Mouse (Mus musculus) heart, adult 11 months (tissue): ENCODE data around the gene Fastk.

Source experiments
- DNase-seq: peaks from one replicate; pipeline ENCODE4 v3.0.0; 2022

The Fastk gene

DNA sequence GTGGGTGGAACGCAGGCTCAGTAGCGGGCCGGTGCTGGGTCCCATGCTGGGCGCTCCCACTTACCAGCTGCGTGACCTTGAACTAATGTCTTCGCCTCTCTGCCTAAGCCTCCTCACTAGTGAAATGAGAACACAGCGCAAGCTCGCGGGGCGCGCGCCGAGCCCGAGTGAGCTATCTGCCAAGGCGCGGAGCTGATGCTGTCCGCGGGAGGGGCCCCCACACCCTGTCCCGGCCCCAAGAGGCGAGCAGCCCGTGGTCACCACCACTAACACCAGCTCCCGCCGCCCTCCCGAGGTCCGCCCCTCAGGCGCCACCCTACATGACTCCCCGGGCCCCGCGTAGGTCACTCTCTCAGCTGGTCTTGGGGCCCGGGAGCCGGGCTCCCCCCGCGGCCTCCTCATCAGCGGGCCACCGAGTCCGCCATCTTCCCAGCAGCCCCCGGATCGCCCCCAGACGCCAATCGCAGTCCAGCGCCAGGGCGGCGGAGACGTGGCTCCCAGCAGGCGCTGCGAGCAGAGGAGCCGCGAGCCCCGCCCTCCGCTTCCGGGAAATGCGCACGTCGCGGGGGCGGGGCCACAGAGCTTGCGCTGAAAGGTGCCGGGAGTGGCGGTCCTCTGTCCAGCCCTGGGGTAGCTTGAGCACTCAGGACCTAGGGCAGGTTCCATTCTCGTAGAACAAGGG, at the start of gene Fastk:
Fastk (minus strand) TSS at position 542 of the 682 bp plus-strand sequence.
- DNase-seq, result peak; percentile 99

DNA sequence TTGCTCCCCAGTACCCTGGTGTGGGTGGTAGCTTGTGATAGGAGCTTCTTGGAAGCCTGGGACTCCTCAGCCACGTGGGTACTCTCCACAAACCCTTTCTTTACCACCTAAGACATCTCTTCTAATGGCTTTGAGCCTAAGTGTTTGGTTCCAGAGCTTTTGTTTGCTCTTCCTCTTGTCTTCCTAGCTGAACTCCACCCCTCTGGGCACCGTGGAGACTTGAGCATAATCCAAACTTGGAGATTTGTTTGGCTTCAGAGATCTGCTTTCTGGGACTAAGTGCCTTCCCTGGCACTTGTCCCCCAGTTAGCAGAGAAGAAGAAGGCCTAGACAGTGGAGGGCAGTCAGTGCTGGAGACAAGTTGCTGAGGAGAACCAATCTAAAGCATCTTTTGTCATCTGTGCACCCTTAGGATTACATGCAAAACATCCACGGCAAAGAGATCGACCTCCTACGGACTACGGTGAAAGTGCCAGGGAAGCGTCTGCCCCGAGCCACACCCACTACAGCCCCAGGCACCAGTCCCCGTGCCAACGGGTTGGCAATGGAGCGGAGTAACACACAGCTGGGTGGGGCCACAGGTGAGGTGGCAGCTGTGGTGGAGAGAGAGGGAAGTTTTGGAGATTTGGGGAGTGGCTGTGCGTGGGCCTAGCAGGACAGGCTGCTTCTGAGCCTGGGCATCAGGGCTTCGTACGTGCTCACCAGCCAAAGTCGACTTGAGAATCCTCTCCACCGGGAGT, 47.6 kb upstream of the Fastk start:
- no peak for DNase-seq

DNA sequence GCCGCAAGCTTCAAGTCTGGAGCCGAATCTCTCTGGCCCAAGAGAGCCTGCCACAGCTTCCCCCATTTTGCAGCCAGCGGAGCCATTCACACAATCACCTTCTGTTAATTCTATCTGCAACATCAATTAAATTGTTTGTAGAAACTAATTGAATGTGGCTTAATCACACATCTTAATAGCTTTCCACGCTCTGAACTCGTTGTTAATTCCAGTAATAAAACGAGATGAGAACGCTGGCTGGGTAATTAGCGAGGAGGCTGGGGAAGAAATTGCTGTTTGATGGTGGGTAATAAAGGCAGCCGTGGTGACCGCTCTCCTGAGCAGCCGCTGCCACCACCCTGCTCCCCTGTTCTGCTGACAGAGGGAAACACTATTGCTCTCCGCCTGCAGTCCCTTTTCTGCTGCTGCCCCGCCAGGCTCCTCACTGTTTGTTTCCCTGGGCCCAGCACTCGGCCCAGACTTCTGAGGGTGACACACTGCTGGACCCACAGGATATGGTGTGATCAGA, 45.4 kb upstream of the Fastk start:
- DNase-seq, result no peak

DNA sequence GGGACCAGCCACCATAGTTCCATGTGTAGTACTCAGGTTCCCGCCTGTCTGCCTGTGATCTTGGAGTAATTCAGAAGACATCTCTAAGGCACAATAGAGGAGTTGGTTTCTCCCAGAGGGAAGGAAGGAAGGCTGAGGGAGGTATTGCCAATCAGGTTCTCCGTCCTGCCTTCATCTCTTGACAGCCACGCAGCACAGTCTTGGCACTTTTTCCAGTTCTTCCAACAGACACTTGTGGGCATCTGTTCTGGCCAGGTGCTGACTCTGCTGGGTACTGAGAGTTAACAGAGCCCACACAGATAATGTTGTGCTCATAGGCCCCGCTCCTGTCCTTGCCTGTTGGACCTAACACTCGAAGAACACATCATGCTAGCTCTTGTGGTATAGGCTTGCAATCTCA, 41.7 kb upstream of the Fastk start:
- DNase-seq, result no peak

DNA sequence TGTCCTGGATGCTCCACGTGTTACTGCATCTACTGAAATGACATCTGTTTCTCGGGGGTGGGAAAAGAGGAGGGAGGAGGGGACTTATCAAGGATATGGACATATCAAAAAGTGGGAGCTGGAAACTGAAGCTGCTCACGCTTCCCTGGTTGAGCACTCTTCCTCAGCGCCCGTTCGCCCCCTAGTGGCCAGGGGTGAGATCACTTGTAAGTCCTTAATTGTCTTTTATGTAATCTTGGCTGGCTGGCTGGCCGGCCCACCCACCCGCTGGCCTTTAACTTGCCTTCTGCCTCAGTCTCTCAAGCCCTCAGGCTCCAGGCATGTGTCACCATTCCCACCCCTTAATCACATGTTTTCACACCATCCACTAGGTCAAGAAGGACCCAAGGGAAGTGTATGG, 41.0 kb upstream of the Fastk start:
- peak; percentile 98 for DNase-seq

DNA sequence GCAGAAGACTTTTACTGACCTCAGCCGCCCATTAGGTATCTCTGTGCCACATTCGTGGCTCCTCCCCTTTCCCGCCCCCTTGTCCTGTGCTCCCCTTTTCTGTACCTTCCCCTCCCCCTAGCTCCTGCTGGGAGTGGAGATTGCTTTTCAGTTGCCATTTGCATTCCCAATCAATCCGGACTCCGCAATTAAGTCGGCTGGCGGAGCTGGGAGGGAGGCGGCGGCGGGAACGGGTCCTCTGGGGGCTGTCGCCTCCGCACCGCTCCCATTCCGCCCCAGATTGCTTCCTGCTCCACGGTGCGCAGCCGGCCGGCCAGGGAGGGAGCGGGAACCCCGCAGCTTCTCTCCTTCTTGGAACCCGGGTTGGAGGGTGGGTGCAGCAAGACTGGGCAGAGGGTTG, 39.9 kb upstream of the Fastk start:
- no peak for DNase-seq

DNA sequence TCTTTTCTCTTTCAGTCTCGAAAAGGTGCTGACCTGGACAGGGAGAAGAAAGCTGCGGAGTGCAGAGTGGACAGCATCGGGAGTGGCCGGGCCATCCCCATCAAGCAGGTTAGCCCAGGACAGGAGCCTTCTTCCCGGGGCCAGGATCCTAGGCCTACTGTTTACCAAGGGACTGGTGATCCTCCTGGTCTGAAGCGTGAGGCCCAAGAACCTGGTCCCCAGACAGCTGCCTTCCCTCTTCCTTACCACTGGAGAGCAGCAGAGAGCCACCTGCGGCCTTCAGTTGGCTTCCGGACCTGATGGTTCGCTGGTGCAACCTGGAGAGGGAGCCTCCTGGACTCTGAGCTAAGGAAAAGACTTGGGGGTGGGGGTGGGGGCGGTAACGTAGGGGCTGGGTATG, 38.2 kb upstream of the Fastk start:
- peak; percentile 93 for DNase-seq

DNA sequence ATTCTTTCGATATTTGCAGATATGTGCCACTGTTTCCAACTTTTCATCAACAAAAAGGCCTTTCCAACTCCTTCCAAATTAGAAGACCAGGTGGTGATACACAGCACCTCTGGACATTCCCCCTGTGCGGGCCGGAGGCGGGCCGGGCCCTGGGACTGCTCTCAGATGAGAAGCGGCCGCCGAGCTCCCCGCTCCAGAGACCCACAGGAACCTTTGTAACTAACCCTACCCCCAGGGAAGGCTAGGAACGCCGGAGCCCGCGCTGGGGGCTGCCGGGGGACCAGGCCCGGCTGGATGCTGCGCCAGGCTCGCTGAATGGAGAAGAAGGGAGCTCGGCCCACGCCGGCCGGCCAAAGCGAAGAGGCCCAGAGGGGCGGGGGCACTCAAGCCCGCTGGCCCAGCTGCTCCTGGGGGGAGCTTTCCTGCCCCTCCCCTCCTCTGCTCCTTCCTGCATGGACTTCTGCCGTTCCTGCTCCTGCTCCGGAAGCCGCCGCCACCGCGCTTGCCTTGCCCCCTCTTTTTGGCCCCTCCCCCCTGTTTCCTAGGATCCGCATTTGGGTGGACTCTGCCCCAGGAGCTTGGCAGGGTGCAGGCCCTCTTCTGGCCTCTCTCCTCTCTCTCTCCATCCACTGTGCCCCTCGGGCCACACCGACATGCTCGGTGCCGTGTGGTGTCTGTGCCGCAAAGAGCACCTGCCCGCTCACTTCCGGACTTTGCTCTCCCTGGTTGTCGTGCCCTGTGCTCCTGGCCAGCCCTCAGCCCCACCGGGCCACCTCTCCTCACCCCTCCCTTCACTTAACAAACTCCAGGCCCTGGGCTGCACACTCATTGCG, 37.4 kb upstream of the Fastk start:
- no peak for DNase-seq

DNA sequence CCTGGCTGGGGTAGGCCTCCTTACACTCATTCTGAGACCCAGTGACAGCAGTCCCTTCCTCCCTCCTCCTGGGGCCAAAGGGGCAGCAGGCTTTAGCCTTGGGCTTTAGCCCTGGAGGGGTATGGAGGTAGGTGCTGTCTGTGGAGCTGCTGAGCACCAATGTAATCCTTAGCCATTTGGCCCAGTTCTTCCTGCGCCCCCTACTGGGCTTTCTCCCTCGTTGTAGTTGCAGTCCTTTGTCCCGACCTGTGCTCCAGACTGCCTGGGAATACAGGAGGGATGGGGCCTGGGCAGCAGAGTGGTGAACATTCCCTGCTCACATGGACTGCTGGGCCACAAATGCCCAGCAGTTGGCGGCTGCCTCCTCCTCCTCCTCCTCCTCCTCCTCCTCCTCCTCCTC, 36.6 kb upstream of the Fastk start:
- DNase-seq, result no peak

DNA sequence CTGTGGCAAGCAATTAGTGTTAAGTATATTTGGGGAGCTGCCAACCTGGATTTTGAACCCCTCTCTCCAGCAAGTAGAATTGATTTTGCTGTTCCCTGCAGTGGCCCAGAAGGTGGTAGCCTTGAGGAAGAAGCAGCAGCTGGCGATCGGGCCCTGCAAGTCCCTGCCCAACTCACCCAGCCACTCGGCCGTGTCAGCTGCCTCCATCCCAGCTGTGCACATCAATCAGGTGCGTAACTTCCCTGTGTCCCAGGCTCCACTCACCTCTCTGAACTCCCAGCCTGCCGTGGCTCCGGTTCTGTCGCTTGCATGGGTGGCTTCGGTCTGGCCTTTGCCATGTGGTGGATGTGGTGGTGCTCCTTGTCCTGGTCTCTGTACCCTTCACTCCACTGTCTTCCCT, 32.8 kb upstream of the Fastk start:
- no peak for DNase-seq

DNA sequence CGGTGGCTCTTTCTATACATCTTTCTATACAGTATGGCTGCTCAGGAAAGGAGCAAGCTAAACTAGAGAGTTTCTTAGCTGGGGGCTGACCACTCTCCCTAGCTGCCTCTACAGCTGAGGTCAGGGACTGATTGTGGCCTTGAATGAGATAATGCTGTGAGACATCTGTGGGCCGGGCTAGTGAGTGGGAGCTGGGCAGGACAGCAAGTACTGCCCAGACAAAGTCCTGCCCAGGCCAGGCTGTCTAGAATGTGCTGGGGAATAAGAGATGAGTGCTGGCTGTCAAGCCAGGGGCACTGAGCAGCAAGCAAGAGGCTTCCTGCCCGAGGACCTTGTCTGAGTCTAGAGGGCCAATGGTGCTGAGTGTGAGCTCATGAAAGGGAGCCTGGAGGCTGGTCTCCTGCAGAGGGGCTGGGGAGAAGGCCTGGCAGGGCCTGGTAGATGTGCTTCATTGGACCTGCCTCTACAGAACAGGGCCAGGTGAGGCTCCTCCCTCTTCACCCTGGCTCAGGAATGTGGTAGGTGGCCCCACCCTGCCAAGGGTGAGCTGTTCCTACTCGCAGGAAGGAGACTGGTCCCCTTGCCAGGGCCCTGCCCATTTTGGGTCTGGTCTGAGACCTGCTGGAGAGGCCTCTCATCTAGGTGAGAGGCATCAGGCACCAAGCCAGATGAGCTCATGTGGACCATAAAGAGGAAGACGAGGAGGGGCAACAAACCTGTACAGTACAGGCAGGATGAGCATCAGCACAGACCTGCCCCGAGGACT, 30.6 kb upstream of the Fastk start:
- peak; percentile 95 for DNase-seq

DNA sequence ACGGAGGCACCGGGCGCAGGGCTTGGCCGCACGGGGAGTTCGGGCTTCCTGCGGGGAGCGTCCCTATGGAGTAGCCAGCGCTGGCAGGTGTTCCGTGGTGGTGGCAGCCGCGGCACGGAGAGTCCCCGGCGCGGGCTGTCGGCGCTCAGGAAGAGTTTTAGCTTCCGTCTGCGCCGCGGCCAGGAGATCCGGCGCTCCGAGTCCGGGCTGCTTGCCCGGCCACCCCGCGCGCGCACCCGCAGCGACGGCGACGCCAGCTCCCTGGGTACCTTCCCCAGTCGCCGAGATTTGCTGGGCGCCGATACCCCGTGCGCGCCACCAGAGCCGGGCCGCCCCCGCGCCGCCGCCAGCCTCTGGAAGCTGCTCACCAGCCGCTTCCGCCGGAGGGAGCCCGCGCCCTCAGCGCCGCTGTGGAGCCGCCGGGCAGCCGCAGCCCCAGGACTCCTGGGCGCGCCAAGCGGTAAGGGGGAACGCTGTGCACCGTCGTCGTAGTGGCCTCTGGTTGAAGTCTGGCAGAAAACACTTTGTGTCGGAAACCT, 29.7 kb upstream of the Fastk start:
- DNase-seq, result peak; percentile 93

DNA sequence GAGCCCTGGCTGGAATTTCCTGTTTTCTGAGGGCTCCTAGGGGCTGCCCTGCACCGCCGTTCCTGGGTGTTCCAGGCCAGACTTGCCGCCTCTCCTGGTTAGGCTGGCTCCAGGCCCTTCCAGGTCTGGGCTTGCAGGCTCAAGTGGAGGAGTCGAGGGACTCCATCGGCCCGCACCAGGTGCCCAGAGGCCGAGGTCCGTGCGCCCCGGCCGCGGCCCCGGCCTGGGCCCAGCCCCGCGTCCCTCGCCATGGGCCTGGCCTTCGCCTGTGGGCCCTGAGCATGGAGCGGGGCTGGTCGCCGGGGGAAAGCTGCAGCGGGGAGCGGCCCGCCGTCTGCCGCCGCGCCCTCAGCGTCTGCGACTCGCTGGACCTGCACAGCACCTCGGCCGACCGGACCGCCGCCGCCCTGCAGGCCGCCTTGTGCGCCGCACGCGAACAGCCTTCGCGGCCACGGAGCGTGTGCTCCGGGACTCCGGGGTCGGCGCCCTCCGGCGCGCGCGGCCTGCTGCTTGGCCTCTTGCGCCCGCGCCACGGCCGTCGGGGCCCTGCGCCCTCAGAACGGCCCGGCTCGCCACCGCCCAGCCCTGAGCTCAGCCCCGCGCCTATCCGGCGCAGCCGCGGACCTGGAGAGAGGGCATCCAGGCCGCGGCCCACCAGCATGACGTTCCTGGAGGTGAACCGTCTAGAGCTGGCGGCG, 29.1 kb upstream of the Fastk start:
- no peak for DNase-seq

DNA sequence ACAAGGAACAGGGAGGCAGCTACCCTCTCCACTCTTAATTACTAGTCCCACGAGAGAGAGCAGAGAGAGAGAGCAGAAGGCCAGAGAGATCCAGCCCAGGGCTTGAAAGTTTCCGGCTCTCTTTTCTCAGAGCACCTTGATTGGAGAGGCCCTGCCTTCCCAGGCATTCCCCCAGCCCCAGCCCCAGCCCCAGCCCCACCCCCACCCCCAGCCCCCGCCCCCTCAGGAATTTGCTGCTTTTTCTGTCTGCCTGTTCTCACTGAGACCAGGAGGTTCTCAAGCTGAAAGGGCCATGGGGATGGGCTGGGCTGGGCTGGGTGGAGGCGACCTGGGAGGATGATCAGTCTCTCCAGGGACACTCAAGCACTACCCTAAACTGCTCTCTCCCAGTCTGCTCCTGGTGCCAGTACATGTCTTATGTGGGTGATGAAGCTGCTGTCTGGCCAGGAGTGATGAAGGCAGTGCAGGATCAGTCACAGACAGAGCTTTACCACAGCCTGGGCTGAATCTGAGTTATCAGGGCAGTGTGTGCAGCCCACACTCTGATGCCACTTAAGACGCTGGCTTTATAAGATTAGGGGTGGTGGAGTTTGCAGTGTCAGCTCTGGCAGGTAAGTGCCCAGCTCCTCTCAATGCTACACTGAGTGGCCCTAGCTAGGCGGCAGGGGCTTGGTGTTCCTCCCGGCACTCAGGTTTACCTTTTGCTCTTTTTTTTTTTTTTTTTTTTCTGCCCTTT, 28.0 kb upstream of the Fastk start:
- no peak for DNase-seq

DNA sequence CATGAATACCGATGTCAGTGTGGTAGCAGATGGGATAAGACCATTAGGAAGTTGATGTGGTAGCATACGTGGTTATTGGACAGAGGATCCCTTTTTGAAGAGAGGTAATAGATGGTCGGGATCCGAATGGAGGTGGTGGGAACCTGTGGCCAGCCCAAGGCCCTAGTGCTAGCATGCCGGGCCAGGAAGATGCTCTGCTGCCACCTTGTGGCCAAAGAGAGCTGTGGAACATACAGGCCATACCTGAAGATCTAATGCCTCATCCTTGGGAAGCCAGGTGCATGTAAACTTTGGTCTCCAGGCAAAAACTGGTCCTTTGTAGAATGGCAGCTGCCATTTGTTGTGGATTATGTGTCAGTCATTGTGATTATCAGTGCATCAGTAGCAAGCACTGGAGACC, 25.5 kb upstream of the Fastk start:
- peak; percentile 96 for DNase-seq

DNA sequence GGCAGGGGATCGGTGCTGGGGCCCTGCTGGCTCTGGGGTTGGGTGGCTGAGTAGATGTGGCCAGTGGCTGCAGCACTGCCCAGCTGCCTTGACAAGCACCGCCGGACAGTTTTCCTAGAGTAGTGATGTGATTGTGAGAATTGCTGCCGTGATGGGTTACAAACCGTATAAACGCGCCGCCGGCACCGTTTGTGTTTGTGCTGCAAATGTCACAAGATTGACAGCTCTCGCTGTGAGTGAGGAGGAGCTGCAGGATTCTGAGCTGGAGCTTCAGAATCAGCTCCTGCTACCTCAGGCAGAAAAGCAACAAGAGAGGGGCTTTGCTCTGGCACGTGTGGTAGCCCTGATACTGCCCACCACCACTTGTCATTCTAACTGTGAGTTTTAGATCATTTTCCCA, 21.7 kb upstream of the Fastk start:
- no peak for DNase-seq

DNA sequence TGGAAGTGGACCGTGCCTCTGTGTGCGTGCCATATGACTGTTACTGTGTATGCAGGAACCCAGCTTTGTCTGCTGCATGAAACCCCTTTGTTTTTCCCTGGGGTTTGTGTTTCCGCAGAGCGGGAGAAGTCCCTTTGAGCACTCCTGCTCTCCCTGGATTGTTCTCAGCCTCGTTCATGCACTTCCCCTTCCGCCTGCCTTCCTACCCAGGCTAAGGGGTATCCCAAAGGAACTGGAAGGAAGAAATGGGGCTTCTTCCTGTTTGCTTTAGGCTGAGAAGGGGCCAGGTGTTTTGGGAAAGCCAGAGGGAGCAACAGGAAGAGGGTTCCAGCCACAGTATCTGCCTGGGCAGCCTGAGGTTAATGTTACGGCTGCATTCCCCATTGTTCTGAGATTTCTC, 10.5 kb upstream of the Fastk start:
- DNase-seq, result peak; percentile 93

DNA sequence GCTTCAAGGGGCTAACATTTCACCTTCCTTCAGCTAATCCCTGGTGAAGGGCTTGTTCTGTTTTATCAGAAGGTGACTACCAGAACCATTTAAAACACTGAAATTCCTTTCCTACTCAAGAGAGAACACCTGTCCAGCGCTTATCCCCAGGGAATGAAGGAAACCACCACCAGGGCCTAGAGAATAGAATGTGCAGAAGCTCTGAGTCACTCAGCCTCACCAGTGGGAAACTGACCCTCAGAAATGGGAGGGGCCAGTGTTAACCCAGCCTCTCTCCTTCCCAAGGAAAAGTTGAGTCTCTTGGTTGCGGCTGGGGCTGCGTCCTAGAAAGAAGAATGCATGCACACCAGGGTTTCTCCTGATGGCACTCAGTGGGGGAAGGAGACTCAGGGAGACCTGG, 10.0 kb upstream of the Fastk start:
- DNase-seq, result no peak

DNA sequence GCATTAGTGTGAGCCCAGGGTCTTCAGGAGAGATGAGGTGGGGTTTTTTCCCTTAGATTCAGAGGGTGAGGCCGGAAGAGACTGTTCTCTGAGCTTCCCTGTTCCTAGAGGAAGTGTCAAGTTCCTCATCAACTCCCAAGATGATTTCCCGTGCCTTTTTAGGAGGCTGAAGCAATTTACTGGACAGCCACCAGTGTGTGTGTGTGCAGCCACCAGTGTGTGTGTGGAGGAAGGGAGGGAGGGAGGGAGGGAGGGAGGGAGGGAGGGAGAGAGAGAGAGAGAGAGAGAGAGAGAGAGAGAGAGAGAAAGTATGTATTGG, 8.9 kb upstream of the Fastk start:
- DNase-seq, result peak; percentile 94

DNA sequence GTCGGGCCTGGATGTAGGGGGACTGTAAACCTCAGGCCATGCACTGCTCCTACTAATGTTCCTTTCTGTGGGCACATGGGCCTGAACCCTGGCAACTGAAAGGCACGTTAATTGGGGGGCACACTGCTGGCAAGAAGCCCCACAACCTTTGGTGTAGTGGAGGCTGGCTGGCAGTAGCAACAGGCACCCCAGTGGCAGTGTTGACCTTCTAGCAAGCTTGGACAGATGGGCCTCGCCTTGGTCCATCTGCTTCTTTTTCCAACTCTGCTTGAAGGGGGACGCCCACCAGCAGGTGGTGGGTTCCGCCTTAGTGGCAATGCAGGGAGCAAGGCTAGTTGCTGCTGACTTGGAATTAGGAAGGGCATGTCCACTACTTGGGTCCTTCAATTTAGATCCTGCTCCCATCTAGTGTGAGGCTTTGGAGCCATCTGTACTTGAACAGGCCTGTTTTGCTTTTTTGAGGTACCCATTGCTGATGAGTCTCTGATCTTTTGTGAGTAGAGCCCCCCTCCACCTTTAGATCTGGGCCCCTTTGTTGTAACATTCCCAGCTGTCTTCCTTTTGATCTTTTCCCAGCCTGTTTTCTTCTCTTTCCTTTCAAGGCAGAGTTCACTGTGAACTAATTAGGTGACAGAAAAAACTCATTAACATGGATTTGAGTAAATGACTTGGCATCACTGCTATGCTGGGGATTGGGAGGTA, 8.3 kb upstream of the Fastk start:
- no peak for DNase-seq
